Mouse (Mus musculus): Measurements from ENCODE around the gene Radil.

- TF ChIP-seq CTCF (IDR thresholded peaks at IDR 0.05; ENCODE audit: low read depth, low read length) (no peak), EP300 (IDR thresholded peaks at IDR 0.05; ENCODE audit: insufficient read depth, low read depth, low read length) (no peak)
Observed at GRCm38 (mm10) chr5:142451759-142452158, 99.1 kb downstream of the Radil start.
